Mouse (Mus musculus) liver, embryonic 12.5 days (tissue): Measurements from ENCODE around the gene Mbnl1. TPM values are rescaled to one million over a fixed set of nuclear protein-coding genes. Genes with fewer than 3 reads are reported as not detected.

ENCODE experiments used
- ATAC-seq: fragments of 200-750 bp; cut with Nextera tagmentation; 2 replicates; pipeline ENCODE4 v1.8.0; 2017; ENCODE audit warnings: moderate number of reproducible peaks, mild to moderate bottlenecking, moderate library complexity
- H3K27ac ChIP-seq: fragments of 300-500 bp; sonication (generic); 2 replicates; pipeline ENCODE4 v1.5.1; 2016; ENCODE audit warnings: mild to moderate bottlenecking
- H3K27me3 ChIP-seq: fragments of 300-500 bp; sonication (generic); replicated peaks from 2 replicates; pipeline ENCODE4 v1.6.1; 2016; ENCODE audit warnings: mild to moderate bottlenecking, moderate library complexity
- H3K36me3 ChIP-seq: fragments of 300-500 bp; sonication (generic); 2 replicates; pipeline ENCODE4 v1.6.1; 2016; ENCODE audit warnings: mild to moderate bottlenecking, moderate library complexity
- H3K4me1 ChIP-seq: fragments of 300-500 bp; sonication (generic); 2 replicates; pipeline ENCODE4 v1.6.1; 2016
- H3K4me2 ChIP-seq: fragments of 300-500 bp; sonication (generic); 2 replicates; pipeline ENCODE4 v1.6.1; 2016; ENCODE audit warnings: mild to moderate bottlenecking, moderate library complexity
- H3K4me3 ChIP-seq: fragments of 300-500 bp; sonication (generic); 2 replicates; pipeline ENCODE4 v1.5.1; 2016; ENCODE audit warnings: mild to moderate bottlenecking, moderate library complexity
- H3K9ac ChIP-seq: fragments of 300-500 bp; sonication (generic); 2 replicates; pipeline ENCODE4 v1.6.1; 2016; ENCODE audit warnings: mild to moderate bottlenecking, moderate library complexity
- H3K9me3 ChIP-seq: fragments of 300-500 bp; sonication (generic); replicated peaks from 2 replicates; pipeline ENCODE4 v1.6.1; 2016; ENCODE audit warnings: mild to moderate bottlenecking, moderate library complexity
- WGBS: fragments of 180-500 bp; shearing (Covaris S2); methylation state at CpG from one replicate; pipeline ENCODE4 v1.1.7; 2016; ENCODE audit not compliant: insufficient replicate concordance; 5-methylcytosine and 5-hydroxymethylcytosine counted together
- polyA plus RNA-seq: library from polyadenylated mRNA; unstranded; fragments of >200 nt; fragmentation: Nextera tagmentation; extraction: Ambion mirVana; gene quantifications from 2 replicates; pipeline ENCODE4 v1.2.1, GENCODE M21; 2016

Gene Mbnl1
- polyA plus RNA-seq, 1 experiment from 2014 or later: 171 TPM

DNA sequence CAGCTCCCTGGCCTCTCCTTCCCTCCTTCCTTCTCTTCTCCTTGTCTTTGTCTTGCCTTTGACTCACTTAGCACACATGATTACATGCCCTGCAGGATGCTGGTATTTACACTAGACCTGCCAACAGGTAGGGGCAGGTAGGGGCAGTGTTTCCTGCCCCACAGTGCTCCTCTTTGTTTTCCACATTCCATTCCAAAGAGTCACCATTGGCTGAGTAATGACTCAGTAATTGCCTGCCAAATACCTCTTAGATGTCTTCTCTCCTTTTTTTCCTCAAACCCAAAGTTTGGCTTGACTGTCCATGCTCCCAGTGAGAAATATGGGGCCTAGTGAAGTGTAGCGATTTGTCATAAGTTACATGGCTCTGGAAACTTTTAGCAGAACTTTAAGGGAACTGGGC, 145.0 kb downstream of the Mbnl1 start:
- no peak overlapping the region for H3K9ac ChIP-seq
- H3K27me3 ChIP-seq: no peaks in the 10 kb centered on the region
- no peak overlapping the region for H3K4me3 ChIP-seq
- H3K9me3 ChIP-seq: no peaks in the 10 kb centered on the region
- WGBS: 89% methylated on average over 1 of the region's 1 CpGs
- H3K4me1 ChIP-seq: peaks cover 8% of the 10 kb centered on the region
- no peak overlapping the region for H3K4me2 ChIP-seq
- no peak overlapping the region for H3K27ac ChIP-seq
- no peak for ATAC-seq
- peaks cover 77% of the 10 kb centered on the region for H3K36me3 ChIP-seq

DNA sequence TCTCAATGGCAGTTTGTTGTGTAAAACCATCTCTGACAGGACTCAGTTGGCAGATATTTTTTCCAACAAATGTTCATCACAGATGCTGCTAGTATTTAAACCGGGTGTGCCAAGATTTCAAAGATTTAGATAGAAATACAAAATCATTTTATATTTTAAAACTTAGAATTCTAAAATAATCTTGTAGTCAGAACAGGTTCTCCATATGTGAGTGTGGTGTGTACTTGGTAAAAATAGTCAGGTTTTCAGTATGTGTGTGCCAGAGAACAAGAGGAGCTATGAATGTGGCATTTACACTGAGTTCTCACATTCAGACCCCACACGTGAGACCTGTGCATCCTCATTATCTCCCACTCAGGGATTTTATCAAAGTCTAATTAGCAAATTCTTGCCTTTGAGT, 147.6 kb downstream of the Mbnl1 start:
- Histone ChIP-seq H3K27ac (no peak overlapping the region), H3K4me3 (no peak overlapping the region), H3K4me1 (peaks cover 8% of the 10 kb centered on the region), H3K9ac (no peak overlapping the region), H3K27me3 (no peaks in the 10 kb centered on the region), H3K36me3 (peaks cover 69% of the 10 kb centered on the region), H3K9me3 (no peaks in the 10 kb centered on the region), H3K4me2 (no peak overlapping the region)
- no peak for ATAC-seq
- WGBS: 68% methylated on average over 2 of the region's 2 CpGs

DNA sequence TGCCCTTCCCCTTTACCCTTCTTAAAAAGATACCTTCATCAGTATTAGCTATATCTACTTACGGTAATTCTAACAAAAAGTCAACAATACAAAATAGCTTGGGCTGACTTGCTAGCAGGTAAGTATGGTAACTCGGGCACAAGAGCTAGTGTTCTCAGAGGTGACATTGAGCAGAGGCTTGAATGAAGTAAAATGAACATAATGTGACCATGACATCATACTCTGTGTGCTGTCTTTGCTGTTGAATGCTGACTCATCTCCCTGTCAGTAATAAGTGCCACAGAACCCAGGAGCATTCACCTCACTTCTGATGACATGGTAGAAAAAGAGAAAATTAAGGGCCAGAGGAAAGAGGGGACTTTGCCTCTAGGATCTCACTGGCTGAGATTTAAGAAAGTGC, 158.6 kb downstream of the Mbnl1 start:
- no peak for ATAC-seq
- WGBS: 86% methylated on average over 2 of the region's 2 CpGs

DNA sequence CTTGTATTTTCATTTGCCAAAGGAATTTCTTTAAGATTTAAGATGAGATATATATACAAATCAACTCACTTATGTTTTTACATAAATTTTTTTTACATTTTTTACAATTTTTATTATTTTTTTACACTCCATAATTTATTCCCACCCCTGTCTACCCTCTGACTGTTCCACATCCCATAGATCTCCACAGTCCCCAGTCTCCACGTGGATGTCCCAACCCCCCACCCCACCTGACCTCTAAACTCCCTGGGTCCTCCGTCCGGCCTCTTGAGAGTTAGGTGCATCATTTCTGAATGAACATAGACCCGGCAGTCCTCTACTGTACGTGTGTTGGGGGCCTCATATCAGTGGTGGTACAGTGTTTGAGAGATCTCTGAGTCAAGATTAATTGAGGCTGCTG, 159.1 kb downstream of the Mbnl1 start:
- 70% methylated on average over 5 of the region's 5 CpGs for WGBS
- Histone ChIP-seq H3K9me3 (no peaks in the 10 kb centered on the region), H3K9ac (no peak overlapping the region), H3K4me1 (no peaks in the 10 kb centered on the region), H3K27me3 (no peaks in the 10 kb centered on the region), H3K4me3 (no peak overlapping the region), H3K27ac (no peak overlapping the region), H3K36me3 (peaks cover 27% of the 10 kb centered on the region), H3K4me2 (no peak overlapping the region)
- no peak for ATAC-seq

More for the DNA sequence above, 158.6 kb downstream of the Mbnl1 start:
- Histone ChIP-seq H3K9ac (no peak overlapping the region), H3K4me2 (no peak overlapping the region), H3K9me3 (no peaks in the 10 kb centered on the region), H3K4me1 (no peaks in the 10 kb centered on the region), H3K27ac (no peak overlapping the region), H3K36me3 (peaks cover 33% of the 10 kb centered on the region), H3K27me3 (no peaks in the 10 kb centered on the region), H3K4me3 (no peak overlapping the region)

DNA sequence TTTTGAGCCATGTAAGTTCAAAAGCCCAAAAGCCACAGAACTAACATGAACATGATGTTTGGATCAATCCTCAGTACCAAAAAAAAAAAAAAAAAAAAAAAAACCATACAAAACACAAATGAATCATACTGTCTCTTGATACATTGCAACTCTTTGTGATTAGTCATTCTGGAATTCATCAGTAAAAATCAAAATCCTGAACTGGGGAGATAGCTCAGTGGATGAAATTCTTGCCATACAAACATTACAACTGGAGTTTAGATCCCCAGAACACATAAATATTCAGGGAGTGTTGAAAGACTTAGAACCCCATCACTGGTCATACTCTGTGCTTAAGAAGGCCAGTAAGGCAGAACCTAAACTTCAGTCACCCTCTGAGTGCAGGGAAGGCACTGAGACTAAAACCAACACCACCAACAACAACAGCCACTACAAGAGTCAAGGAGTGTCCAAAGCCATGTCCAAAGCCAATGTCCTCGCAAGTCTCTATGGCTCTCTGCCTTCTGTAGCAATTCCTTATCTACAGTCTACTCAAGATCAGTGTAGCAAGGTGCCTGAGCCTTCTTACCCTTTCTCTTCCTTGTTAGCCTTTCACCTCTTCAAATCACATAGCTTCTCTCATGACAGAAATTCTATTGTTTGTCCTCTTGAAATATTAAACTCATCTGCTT, 160.3 kb downstream of the Mbnl1 start:
- 63% methylated on average over 1 of the region's 1 CpGs for WGBS
- ATAC-seq: no peak
- Histone ChIP-seq H3K4me3 (no peak overlapping the region), H3K4me2 (no peak overlapping the region), H3K9me3 (no peaks in the 10 kb centered on the region), H3K36me3 (peaks cover 25% of the 10 kb centered on the region), H3K27ac (no peak overlapping the region), H3K27me3 (no peaks in the 10 kb centered on the region), H3K9ac (no peak overlapping the region), H3K4me1 (no peaks in the 10 kb centered on the region)

DNA sequence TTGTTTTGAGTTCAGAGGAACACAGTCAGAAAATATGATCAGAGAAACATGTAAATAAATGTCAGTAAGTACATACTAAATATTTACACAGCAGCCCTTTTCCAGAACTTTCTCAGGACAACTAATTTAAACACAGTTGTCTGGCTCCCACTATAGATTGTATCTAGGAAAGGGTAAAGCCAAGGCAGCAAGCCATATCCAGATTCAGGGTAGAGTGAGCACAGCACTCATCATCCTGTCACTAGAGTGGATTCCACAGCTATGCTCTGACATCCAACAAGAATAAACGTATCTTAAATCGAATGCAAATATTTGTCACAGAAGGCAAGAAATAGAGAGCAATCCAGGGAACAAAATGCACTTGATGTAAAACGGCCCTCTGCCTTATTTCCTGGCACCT, 165.9 kb downstream of the Mbnl1 start:
- Histone ChIP-seq H3K9ac (no peak overlapping the region), H3K36me3 (no peaks in the 10 kb centered on the region), H3K4me2 (no peak overlapping the region), H3K27ac (no peak overlapping the region), H3K4me3 (no peak overlapping the region), H3K27me3 (no peaks in the 10 kb centered on the region), H3K9me3 (no peaks in the 10 kb centered on the region), H3K4me1 (no peaks in the 10 kb centered on the region)
- WGBS: 68% methylated on average over 3 of the region's 3 CpGs
- no peak for ATAC-seq

- H3K36me3 ChIP-seq: no peaks in the 10 kb centered on the region
- no peak overlapping the region for H3K4me3 ChIP-seq
- WGBS: 62% methylated on average over 5 of the region's 5 CpGs
- H3K27ac ChIP-seq: no peak overlapping the region
- no peak overlapping the region for H3K4me2 ChIP-seq
- no peak overlapping the region for H3K9ac ChIP-seq
- no peaks in the 10 kb centered on the region for H3K4me1 ChIP-seq
- no peaks in the 10 kb centered on the region for H3K27me3 ChIP-seq
- no peak for ATAC-seq
- H3K9me3 ChIP-seq: no peaks in the 10 kb centered on the region
Measured at GRCm38 (mm10) chr3:60639135-60639534, 166.5 kb downstream of the Mbnl1 start.

GRCm38 (mm10) chr3:60642227-60642626, 169.6 kb downstream of the Mbnl1 start:
- 54% methylated on average over 3 of the region's 3 CpGs for WGBS
- no peaks in the 10 kb centered on the region for H3K9me3 ChIP-seq
- H3K4me3 ChIP-seq: no peak overlapping the region
- no peak overlapping the region for H3K4me2 ChIP-seq
- no peak overlapping the region for H3K27ac ChIP-seq
- H3K9ac ChIP-seq: no peak overlapping the region
- H3K36me3 ChIP-seq: no peaks in the 10 kb centered on the region
- no peak for ATAC-seq
- no peaks in the 10 kb centered on the region for H3K27me3 ChIP-seq
- no peaks in the 10 kb centered on the region for H3K4me1 ChIP-seq

DNA sequence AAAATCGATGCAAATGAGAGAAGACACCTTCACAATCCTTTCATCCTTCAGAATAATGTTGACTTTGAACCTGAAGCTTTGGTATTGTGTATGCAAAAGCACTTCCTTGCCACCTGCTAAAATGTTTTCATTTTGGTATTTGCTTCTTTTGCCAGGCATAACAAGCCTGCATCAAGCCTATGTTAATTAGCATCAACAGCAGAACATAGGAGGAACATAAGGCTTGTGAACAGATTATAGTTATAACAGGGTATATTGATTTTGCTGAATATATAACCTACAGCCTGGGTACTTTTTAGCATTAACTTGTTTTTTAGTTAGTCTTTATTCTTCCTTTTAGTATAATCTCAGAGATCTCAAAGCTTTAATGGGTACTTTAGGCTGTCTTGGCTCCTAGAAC, 172.9 kb downstream of the Mbnl1 start:
- Histone ChIP-seq H3K36me3 (no peaks in the 10 kb centered on the region), H3K27ac (no peak overlapping the region), H3K27me3 (no peaks in the 10 kb centered on the region), H3K4me1 (no peaks in the 10 kb centered on the region), H3K4me3 (no peak overlapping the region), H3K9ac (no peak overlapping the region), H3K4me2 (no peak overlapping the region), H3K9me3 (no peaks in the 10 kb centered on the region)
- 53% methylated on average over 1 of the region's 1 CpGs for WGBS
- no peak for ATAC-seq

GRCm38 (mm10) chr3:60648293-60648692, 175.7 kb downstream of the Mbnl1 start:
- Histone ChIP-seq H3K9ac (no peak overlapping the region), H3K4me3 (no peak overlapping the region), H3K9me3 (no peaks in the 10 kb centered on the region), H3K36me3 (no peaks in the 10 kb centered on the region), H3K4me2 (no peak overlapping the region), H3K27me3 (no peaks in the 10 kb centered on the region), H3K27ac (no peak overlapping the region), H3K4me1 (no peaks in the 10 kb centered on the region)
- WGBS: 55% methylated on average over 1 of the region's 1 CpGs
- ATAC-seq: no peak

DNA sequence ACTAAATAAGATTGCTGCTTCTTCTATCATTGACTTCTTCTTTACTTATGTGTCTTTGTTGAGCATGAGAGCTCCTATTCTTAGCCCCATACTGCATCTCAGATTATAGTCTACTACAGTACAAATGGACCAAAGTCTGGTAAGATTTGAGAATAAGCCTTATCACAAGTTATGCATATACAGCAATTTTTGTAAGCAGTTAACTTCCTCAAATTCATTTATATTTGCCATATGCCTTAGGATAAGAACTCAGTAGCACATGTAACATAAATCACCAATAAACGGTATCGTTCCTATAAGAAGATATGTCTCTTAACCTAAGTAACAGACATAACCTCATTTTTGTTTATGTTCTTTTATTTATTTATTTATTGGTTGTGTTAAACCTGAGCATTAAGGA, 188.1 kb downstream of the Mbnl1 start:
- Histone ChIP-seq H3K4me1 (no peaks in the 10 kb centered on the region), H3K4me3 (no peak overlapping the region), H3K36me3 (no peaks in the 10 kb centered on the region), H3K27me3 (no peaks in the 10 kb centered on the region), H3K27ac (no peak overlapping the region), H3K9ac (no peak overlapping the region), H3K9me3 (no peaks in the 10 kb centered on the region), H3K4me2 (no peak overlapping the region)
- 86% methylated on average over 2 of the region's 2 CpGs for WGBS
- no peak for ATAC-seq
